Mouse (Mus musculus): ENCODE results near the gene Cops8. TPM values are rescaled to one million over a fixed set of nuclear protein-coding genes. Genes with fewer than 3 reads are reported as not detected.

The Cops8 gene
- polyA plus RNA-seq, 1 experiment from 2014 or later: 192 TPM

DNA sequence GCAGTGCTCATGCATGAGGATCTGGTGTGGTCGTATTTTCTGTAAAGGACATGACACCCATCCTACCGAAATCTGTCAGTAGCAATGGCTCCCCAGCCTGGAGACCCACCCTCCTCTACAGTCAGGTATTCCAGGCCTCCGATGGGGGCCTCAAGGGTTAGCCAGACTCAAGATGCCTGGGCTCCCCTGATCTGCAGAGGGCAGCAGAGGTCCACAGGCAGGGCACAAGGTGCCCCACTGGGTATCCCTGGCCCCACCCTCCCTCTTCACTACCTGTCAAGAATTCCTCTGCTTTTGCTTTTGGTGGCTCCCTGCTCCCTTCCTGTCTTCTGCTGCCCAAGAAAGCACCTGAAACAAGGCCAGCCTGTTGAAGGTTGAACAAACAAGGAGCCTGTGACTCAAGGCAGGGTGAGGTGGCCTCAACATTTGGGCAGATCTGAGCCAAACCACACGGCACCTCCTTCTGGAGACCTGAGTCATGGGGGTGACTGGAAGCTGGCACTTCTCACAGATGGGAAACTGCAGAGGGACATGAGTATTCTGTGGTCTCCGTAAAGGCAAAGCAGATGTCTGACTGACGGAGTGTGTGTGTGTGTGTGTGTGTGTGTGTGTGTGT lies 30.7 kb downstream of the Cops8 start:
- ATAC-seq (ENCODE audit: low FRiP score) (no peak), DNase-seq (ENCODE audit: low spot score, missing footprints) (no peak)
- H3K4me2 ChIP-seq: no peak overlapping the region
- no peak overlapping the region for H3K4me3 ChIP-seq (ENCODE audit: low read depth, low read length)
- no peak overlapping the region for H3K27ac ChIP-seq (ENCODE audit: low read depth, low read length)
- H3K27me3 ChIP-seq (ENCODE audit: control insufficient read depth, insufficient read depth, low read length): no peaks in the 10 kb centered on the region
- H3K9ac ChIP-seq (ENCODE audit: low read length): no peak overlapping the region
- H3K4me1 ChIP-seq (ENCODE audit: control insufficient read depth, insufficient read depth, low read length): no peaks in the 10 kb centered on the region
- 73% methylated on average over 6 of the region's 6 CpGs for WGBS
- H3K9me3 ChIP-seq (ENCODE audit: control insufficient read depth, low read length): no peaks in the 10 kb centered on the region
- no peaks in the 10 kb centered on the region for H3K36me3 ChIP-seq (ENCODE audit: control insufficient read depth, insufficient read depth, low read length)

- DNase-seq (ENCODE audit: low spot score, missing footprints) (no peak), ATAC-seq (ENCODE audit: low FRiP score) (no peak)
- H3K4me1 ChIP-seq (ENCODE audit: control insufficient read depth, insufficient read depth, low read length): no peaks in the 10 kb centered on the region
- WGBS: 68% methylated on average over 3 of the region's 3 CpGs
- no peaks in the 10 kb centered on the region for H3K36me3 ChIP-seq (ENCODE audit: control insufficient read depth, insufficient read depth, low read length)
- H3K27me3 ChIP-seq (ENCODE audit: control insufficient read depth, insufficient read depth, low read length): no peaks in the 10 kb centered on the region
- H3K9me3 ChIP-seq (ENCODE audit: control insufficient read depth, low read length): no peaks in the 10 kb centered on the region
- no peak overlapping the region for H3K27ac ChIP-seq (ENCODE audit: low read depth, low read length)
- H3K4me3 ChIP-seq (ENCODE audit: low read depth, low read length): no peak overlapping the region
- no peak overlapping the region for H3K9ac ChIP-seq (ENCODE audit: low read length)
- H3K4me2 ChIP-seq: no peak overlapping the region
Observed at GRCm38 (mm10) chr1:90634205-90634745, 31.5 kb downstream of the Cops8 start.

GRCm38 (mm10) chr1:90638335-90638734 lies 35.6 kb downstream of the Cops8 start:
- Histone ChIP-seq H3K4me3 (ENCODE audit: low read depth, low read length) (no peak overlapping the region), H3K4me1 (ENCODE audit: control insufficient read depth, insufficient read depth, low read length) (no peaks in the 10 kb centered on the region), H3K9ac (ENCODE audit: low read length) (no peak overlapping the region), H3K4me2 (no peak overlapping the region), H3K27ac (ENCODE audit: low read depth, low read length) (no peak overlapping the region), H3K36me3 (ENCODE audit: control insufficient read depth, insufficient read depth, low read length) (no peaks in the 10 kb centered on the region), H3K9me3 (ENCODE audit: control insufficient read depth, low read length) (no peaks in the 10 kb centered on the region), H3K27me3 (ENCODE audit: control insufficient read depth, insufficient read depth, low read length) (no peaks in the 10 kb centered on the region)
- WGBS: 76% methylated on average over 7 of the region's 7 CpGs
- DNase-seq (ENCODE audit: low spot score, missing footprints) (no peak), ATAC-seq (ENCODE audit: low FRiP score) (no peak)

DNA sequence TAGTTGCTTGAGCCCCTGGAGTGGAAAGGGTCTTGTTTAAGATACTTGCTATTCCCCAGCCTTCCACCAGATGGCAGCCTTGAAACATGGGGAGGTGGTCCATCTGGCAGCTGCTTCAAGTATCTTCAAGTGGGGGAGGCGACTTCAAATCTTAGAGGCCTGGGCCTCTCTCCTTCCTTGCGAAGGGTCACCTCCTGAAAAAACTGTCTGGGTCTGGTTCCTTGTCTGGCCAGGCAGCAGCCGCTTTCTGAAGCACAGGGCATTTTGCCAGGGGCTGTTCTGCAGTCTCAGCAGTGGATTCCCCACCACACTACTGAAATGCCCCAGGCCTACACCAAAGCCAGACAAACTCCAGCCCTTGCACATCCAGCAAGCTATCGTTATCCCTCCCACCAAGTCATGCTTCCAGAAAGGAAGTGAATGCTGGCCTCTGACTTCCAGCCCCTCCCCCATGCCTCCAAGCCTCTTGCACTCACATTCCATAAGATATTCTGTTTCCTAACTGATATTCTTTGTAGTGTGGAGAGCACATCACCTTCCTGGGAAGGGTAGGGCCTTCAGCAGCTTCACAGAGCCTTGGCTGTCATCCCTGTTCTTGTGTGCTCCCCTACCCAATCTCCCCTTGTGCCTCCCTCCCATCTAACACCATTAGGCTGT lies 48.1 kb downstream of the Cops8 start:
- Histone ChIP-seq H3K27ac (ENCODE audit: low read depth, low read length) (no peak overlapping the region), H3K4me1 (ENCODE audit: control insufficient read depth, insufficient read depth, low read length) (no peaks in the 10 kb centered on the region; the same call in 1 of the 2 replicates), H3K9ac (ENCODE audit: low read length) (no peak overlapping the region)

DNA sequence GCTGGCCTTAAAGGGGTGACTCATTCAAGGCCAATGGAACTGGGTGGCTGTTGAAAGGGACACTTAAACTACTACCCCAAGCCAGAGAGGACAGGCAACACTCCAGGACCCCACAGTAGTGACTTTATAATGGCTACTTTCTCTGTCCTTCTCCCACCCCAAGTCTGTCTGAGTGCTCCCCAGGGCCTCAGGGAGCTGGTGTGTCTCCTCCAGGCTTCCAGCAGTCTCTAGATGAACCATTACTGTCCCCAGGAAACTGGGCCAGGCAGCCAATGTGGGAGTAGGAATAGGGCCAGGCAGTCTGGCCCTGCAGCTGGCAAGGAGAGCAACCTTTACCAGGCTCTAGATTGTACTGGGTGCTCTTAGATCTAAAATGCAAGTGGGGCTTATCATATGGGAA lies 49.0 kb downstream of the Cops8 start:
- Histone ChIP-seq H3K4me2 (no peak overlapping the region), H3K27me3 (ENCODE audit: control insufficient read depth, insufficient read depth, low read length) (no peaks in the 10 kb centered on the region), H3K4me1 (ENCODE audit: control insufficient read depth, insufficient read depth, low read length) (no peaks in the 10 kb centered on the region; the same call in 1 of the 2 replicates), H3K36me3 (ENCODE audit: control insufficient read depth, insufficient read depth, low read length) (no peaks in the 10 kb centered on the region), H3K9ac (ENCODE audit: low read length) (no peak overlapping the region), H3K27ac (ENCODE audit: low read depth, low read length) (no peak overlapping the region), H3K9me3 (ENCODE audit: control insufficient read depth, low read length) (no peaks in the 10 kb centered on the region), H3K4me3 (ENCODE audit: low read depth, low read length) (no peak overlapping the region)
- DNase-seq (ENCODE audit: low spot score, missing footprints) (no peak), ATAC-seq (ENCODE audit: low FRiP score) (no peak)

More for the DNA sequence above, 48.1 kb downstream of the Cops8 start:
- DNase-seq (ENCODE audit: low spot score, missing footprints): peak; percentile 97
- H3K4me2 ChIP-seq: no peak overlapping the region
- WGBS: 26% methylated on average over 4 of the region's 4 CpGs
- no peaks in the 10 kb centered on the region for H3K9me3 ChIP-seq (ENCODE audit: control insufficient read depth, low read length)
- no peaks in the 10 kb centered on the region for H3K27me3 ChIP-seq (ENCODE audit: control insufficient read depth, insufficient read depth, low read length)
- peak; percentile 50; the same call in 1 of the 2 replicates for ATAC-seq (ENCODE audit: low FRiP score)
- H3K4me3 ChIP-seq (ENCODE audit: low read depth, low read length): no peak overlapping the region
- no peaks in the 10 kb centered on the region for H3K36me3 ChIP-seq (ENCODE audit: control insufficient read depth, insufficient read depth, low read length)

DNA sequence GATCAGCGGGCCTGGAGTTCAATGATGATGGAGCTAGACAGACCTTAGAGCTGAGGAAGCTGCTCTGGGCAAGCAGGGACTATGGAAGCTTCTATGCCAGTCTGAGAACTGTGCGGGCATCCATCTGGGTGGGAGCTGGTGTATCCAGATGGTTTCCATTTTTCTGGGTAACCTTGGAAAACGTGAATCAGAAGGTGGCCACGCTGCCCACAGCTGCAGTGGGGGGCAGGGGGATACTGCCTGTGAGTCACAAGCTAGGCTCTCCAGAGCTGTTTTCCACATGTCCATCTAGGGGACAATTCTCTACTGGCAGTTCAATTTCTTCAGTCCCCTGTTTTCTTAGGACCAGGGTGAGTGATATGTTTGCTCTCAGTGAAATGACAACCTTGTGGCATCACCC lies 49.8 kb downstream of the Cops8 start:
- no peak overlapping the region for H3K9ac ChIP-seq (ENCODE audit: low read length)
- no peak for DNase-seq (ENCODE audit: low spot score, missing footprints)
- H3K27ac ChIP-seq (ENCODE audit: low read depth, low read length): no peak overlapping the region
- H3K4me2 ChIP-seq: no peak overlapping the region
- no peak overlapping the region for H3K4me3 ChIP-seq (ENCODE audit: low read depth, low read length)
- no peaks in the 10 kb centered on the region for H3K36me3 ChIP-seq (ENCODE audit: control insufficient read depth, insufficient read depth, low read length)
- ATAC-seq (ENCODE audit: low FRiP score): no peak
- 86% methylated on average over 4 of the region's 4 CpGs for WGBS
- H3K9me3 ChIP-seq (ENCODE audit: control insufficient read depth, low read length): no peaks in the 10 kb centered on the region
- no peaks in the 10 kb centered on the region; the same call in 1 of the 2 replicates for H3K4me1 ChIP-seq (ENCODE audit: control insufficient read depth, insufficient read depth, low read length)
- no peaks in the 10 kb centered on the region for H3K27me3 ChIP-seq (ENCODE audit: control insufficient read depth, insufficient read depth, low read length)

DNA sequence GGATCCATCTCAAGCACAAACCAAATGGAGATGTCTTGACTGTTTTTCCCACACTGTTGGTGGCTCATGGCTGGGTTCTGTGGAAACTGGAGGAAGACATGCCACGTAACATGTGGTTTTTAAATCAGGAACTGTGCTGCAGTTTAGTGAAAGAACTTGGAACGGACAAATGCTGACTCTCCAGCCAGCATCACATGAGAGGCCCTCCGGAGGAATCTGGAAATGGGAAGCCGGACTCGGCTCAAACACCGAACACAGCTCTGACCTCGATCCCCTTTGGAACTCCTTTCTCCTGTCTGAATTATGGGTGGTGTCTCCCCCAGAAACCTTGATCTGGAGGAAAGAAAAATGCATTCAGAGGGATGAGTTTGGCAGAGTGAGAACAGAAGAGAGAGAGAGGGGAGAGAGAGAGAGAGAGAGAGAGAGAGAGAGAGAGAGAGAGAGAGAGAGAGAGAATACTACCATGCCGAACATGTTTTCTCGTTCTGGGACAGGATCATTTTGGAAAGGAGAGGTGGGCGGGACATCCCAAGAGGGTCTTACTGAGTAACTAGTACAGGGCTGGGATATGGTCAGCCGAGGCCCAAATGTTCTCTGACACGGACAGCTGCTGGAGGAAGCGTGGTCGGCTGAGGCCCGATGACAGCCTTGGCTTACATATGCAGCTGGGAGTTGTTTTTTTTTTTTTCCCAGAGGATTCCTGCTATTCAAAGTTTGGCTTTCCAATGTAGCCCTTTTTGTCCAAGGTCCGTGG lies 53.9 kb downstream of the Cops8 start:
- ATAC-seq (ENCODE audit: low FRiP score) (no peak), DNase-seq (ENCODE audit: low spot score, missing footprints) (no peak)
- no peaks in the 10 kb centered on the region for H3K27me3 ChIP-seq (ENCODE audit: control insufficient read depth, insufficient read depth, low read length)
- no peak overlapping the region for H3K4me2 ChIP-seq
- H3K27ac ChIP-seq (ENCODE audit: low read depth, low read length): no peak overlapping the region
- H3K9ac ChIP-seq (ENCODE audit: low read length): no peak overlapping the region
- WGBS: 89% methylated on average over 16 of the region's 16 CpGs
- no peak overlapping the region for H3K4me3 ChIP-seq (ENCODE audit: low read depth, low read length)
- H3K9me3 ChIP-seq (ENCODE audit: control insufficient read depth, low read length): no peaks in the 10 kb centered on the region
- no peaks in the 10 kb centered on the region for H3K36me3 ChIP-seq (ENCODE audit: control insufficient read depth, insufficient read depth, low read length)
- H3K4me1 ChIP-seq (ENCODE audit: control insufficient read depth, insufficient read depth, low read length): no peaks in the 10 kb centered on the region

- Histone ChIP-seq H3K9ac (ENCODE audit: low read length) (no peak overlapping the region), H3K36me3 (ENCODE audit: control insufficient read depth, insufficient read depth, low read length) (no peaks in the 10 kb centered on the region), H3K4me1 (ENCODE audit: control insufficient read depth, insufficient read depth, low read length) (no peaks in the 10 kb centered on the region), H3K9me3 (ENCODE audit: control insufficient read depth, low read length) (no peaks in the 10 kb centered on the region), H3K4me3 (ENCODE audit: low read depth, low read length) (no peak overlapping the region), H3K4me2 (no peak overlapping the region), H3K27me3 (ENCODE audit: control insufficient read depth, insufficient read depth, low read length) (no peaks in the 10 kb centered on the region), H3K27ac (ENCODE audit: low read depth, low read length) (no peak overlapping the region)
- WGBS: 92% methylated on average over 10 of the region's 10 CpGs
- DNase-seq (ENCODE audit: low spot score, missing footprints): no peak
- no peak for ATAC-seq (ENCODE audit: low FRiP score)
Observed at GRCm38 (mm10) chr1:90657292-90658050, 54.7 kb downstream of the Cops8 start.

Measured in midbrain, embryonic 11.5 days (tissue).